Mouse (Mus musculus): ENCODE measurements around the gene Immt. TPM values are rescaled to one million over a fixed set of nuclear protein-coding genes. Genes with fewer than 3 reads are reported as not detected.

The Immt gene
- polyA plus RNA-seq (2012; ENCODE audit: low replicate concordance): 20.3 and 100 TPM in 2 replicates

DNA sequence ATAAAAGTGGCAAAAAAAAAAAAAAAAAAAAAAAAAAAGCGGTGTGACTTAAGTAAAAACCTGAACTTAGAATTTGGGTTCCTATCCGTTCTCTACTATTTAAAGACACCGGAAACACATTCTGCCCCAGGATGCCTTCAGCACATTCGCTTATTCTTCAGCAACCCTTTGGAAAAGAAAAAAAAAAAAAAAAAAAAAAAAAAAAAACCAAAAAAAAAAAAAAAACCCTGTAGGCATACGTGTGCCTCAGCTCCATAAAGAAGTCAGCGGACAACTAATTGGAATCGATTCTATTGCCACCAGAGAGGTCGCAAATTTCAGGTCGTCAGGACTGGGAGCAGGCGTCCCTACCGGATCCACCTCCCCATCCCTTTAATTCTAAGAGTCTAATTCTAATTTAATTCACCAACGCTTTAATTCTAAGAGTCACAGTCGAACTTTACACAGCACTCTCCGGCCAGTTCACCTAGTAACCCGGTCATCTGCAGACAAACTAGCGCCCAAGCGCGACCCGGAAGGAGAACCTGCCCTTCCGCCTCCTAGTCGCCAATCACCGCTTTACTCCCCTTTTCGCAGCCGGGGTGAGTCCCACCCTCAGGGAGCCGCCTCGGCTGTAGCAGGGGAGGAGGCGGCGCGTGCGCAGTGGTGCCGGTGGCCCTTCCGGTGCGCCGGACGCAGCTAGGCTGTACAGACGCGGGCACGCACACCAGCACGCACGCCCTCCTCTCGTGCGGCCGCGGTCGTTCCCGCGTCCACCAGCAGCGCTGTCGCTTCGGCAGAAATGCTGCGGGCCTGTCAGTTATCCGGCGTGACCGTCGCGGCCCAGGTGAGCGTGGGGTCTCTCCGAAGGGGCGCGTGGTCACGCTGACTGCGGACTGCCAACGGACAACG lies at the start of gene Immt:
Gene Immt, plus strand, starts transcription at position 642 of the 891 bp plus-strand sequence.

DNA sequence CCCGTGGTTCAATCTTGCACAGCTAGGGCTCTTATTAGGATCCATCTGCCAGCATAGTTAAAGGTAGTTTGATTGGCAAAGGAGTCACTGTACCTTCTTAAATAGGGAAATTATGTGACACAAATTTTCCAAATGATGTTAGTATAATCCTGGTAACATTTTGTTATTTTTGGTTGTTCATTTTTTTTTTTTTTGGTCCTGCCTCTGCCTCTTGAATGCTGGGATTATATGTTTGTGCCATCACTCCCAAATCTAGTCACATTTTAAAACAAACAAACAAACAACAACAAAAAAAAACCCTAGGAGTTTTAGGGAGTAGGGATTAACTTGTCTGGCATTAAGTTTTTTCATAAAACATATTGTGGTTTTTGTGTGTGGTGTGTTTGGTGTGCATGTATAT lies 4.3 kb upstream of the Immt start, which contains the start of gene Mrpl35:
Gene Mrpl35, minus strand, starts transcription at position 101 of the 400 bp plus-strand sequence.

DNA sequence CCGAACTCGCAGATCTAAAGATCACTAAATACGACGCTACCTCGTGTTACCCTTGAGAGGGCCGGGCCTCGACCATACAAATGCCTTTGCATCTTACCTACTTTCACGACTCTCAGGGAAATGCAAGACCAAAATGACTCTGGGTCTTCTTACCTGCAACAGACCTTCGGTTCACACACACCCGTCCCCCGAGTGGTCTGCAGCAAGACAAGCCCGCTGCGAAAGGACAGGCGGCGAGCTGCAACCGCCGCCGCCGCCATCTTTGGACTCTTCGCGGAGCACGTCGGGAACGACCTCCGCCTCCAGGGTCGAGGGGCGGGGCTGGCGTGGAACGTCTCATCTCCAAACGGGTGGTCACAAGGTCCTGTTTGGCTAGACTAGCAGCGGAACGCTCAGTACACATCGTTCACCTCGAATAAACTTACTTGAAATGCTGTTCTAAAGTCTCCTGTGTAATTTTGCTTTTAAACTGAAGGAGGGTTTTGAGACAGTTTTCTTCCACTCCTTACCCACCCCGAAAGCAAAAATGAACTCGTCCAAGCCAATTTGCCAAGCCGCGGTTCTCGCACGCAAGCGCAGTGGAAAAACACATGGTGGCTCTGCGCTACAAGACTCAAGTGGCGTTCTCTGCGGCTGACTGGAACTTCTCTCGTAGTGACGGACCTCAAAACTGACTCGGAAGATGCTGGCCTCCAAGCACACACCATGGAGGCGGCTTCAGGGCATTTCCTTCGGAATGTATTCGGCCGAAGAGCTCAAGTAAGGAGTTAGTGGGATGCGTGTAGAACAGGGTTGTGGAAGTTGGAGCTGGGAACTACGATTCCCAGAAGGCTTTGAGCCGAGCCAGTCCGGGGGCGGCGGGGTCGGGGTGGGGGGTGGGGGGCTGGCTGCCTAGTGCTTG lies 77.6 kb downstream of the Immt start, which contains the start of the genes Ptcd3 and Polr1a:
Gene Ptcd3, minus strand, starts transcription at position 270 of the 901 bp plus-strand sequence.
Gene Polr1a, plus strand, starts transcription at position 573 of the 901 bp plus-strand sequence.

Other genes with a start within 250 kb of the Immt start
- 1.3 and 4.3 TPM in 2 replicates for gene Kdm3a, start 198.3 kb upstream of the Immt start, polyA plus RNA-seq (2012; ENCODE audit: low replicate concordance)
- 0.32 and 1.4 TPM in 2 replicates for gene Reep1, start 123.8 kb upstream of the Immt start, polyA plus RNA-seq (2012; ENCODE audit: low replicate concordance)
- 0.48 and 1.4 TPM in 2 replicates for gene Mrpl35, start 4.4 kb upstream of the Immt start, polyA plus RNA-seq (2012; ENCODE audit: low replicate concordance)
- gene Ptcd3, start 77.4 kb downstream of the Immt start, polyA plus RNA-seq (2012; ENCODE audit: low replicate concordance): 0.89 and 5.0 TPM in 2 replicates
- 9.7 and 40.6 TPM in 2 replicates for gene Polr1a, start 77.7 kb downstream of the Immt start, polyA plus RNA-seq (2012; ENCODE audit: low replicate concordance)

Measured in leukemia stem cell, adult 10-12 weeks (primary cell).